Mouse (Mus musculus) stomach, postnatal 0 days (tissue): ENCODE measurements around the gene Mtf2. TPM values are rescaled to one million over a fixed set of nuclear protein-coding genes. Genes with fewer than 3 reads are reported as not detected.
A peak's percentile ranks its signal among the peaks of the same experiment; 100 is the strongest.

Source experiments
- ATAC-seq: fragments of 200-750 bp; cut with Nextera tagmentation; 2 replicates; pipeline ENCODE4 v1.8.0; 2017; ENCODE audit not compliant: low FRiP score, low TSS enrichment
- DNase-seq: peaks from one replicate; pipeline ENCODE4 v3.0.0-alpha.2; 2016; ENCODE audit warnings: low spot score
- H3K27ac ChIP-seq: fragments of 300-500 bp; sonication (generic); replicated peaks from 2 replicates; pipeline ENCODE4 v1.5.1; 2014; ENCODE audit warnings: mild to moderate bottlenecking, control low read depth
- H3K27me3 ChIP-seq: fragments of 300-500 bp; sonication (generic); 2 replicates; pipeline ENCODE4 v1.6.1; 2014; ENCODE audit warnings: low read length; ENCODE audit not compliant: control insufficient read depth, insufficient read depth
- H3K36me3 ChIP-seq: fragments of 300-500 bp; sonication (generic); 2 replicates; pipeline ENCODE4 v1.6.1; 2014; ENCODE audit warnings: low read length, mixed read lengths; ENCODE audit not compliant: control insufficient read depth, insufficient read depth
- H3K4me1 ChIP-seq: fragments of 300-500 bp; sonication (generic); replicated peaks from 2 replicates; pipeline ENCODE4 v1.6.1; 2014; ENCODE audit warnings: antibody characterized with exemption; ENCODE audit not compliant: control insufficient read depth, insufficient read depth
- H3K4me2 ChIP-seq: fragments of 300-500 bp; sonication (generic); replicated peaks from 2 replicates; pipeline ENCODE4 v1.6.1; 2014; ENCODE audit warnings: low read depth, mild to moderate bottlenecking, control low read depth, moderate library complexity
- H3K4me3 ChIP-seq: fragments of 300-500 bp; sonication (generic); 2 replicates; pipeline ENCODE4 v1.5.1; 2014; ENCODE audit warnings: low read depth, low read length, control low read depth
- H3K9ac ChIP-seq: fragments of 300-500 bp; sonication (generic); 2 replicates; pipeline ENCODE4 v1.6.1; 2014; ENCODE audit warnings: mild to moderate bottlenecking, low read length, control low read depth, mixed read lengths
- H3K9me3 ChIP-seq: fragments of 300-500 bp; sonication (generic); 2 replicates; pipeline ENCODE4 v1.6.1; 2016; ENCODE audit warnings: low read length; ENCODE audit not compliant: control insufficient read depth
- CTCF ChIP-seq: IDR thresholded peaks from 2 replicates; pipeline ENCODE4 v1.5.1; 2016; ENCODE audit warnings: antibody characterized with exemption, low read depth, mild to moderate bottlenecking, moderate library complexity
- EP300 ChIP-seq: optimal IDR thresholded peaks from 2 replicates; pipeline ENCODE3; 2016; ENCODE audit warnings: antibody characterized with exemption
- WGBS: fragments of 180-500 bp; shearing (Covaris S2); extraction: QIAGEN DNeasy Blood & Tissue Kit; methylation state at CpG from one replicate; pipeline ENCODE4 v1.1.7; 2014; 5-methylcytosine and 5-hydroxymethylcytosine counted together
- polyA plus RNA-seq: library from polyadenylated mRNA; unstranded; fragments of >200 nt; fragmentation: Nextera tagmentation; extraction: Ambion mirVana; gene quantifications from 2 replicates; pipeline ENCODE4 v1.2.1, GENCODE M21; 2015

The Mtf2 gene
- polyA plus RNA-seq, 1 experiment from 2014 or later, result 30.7 TPM

- H3K9me3 ChIP-seq, result no peaks in the 10 kb centered on the region
- no peaks in the 10 kb centered on the region; the same call in 1 of the 2 replicates for H3K36me3 ChIP-seq
- no peaks in the 10 kb centered on the region for H3K27me3 ChIP-seq
- H3K4me2 ChIP-seq, result peak overlapping the region; percentile 87
- peak; percentile 58 for DNase-seq
- H3K4me3 ChIP-seq, result peak overlapping the region; percentile 80
- no peak for TF ChIP-seq CTCF
- no peak for TF ChIP-seq EP300
- under 1% methylated on average over 32 of the region's 32 CpGs for WGBS
- peak overlapping the region; percentile 88 for H3K9ac ChIP-seq
- H3K4me1 ChIP-seq, result no peaks in the 10 kb centered on the region
- peak; percentile 48 for ATAC-seq
- peak overlapping the region; percentile 98 for H3K27ac ChIP-seq
These were observed 66.5 kb downstream of the Mtf2 start for GRCm38 (mm10) chr5:108131849-108132440.

GRCm38 (mm10) chr5:108132441-108133243 lies 67.2 kb downstream of the Mtf2 start, which contains the start of the genes Tmed5 and Ccdc18:
Tmed5 (minus strand) TSS chr5:108132620.
Ccdc18 (plus strand) TSS chr5:108132875.
- peak within 1 kb of the TSS; percentile 80 for H3K4me3 ChIP-seq
- TF ChIP-seq EP300 (no peak), CTCF (peak; percentile 70)
- whole genome bisulfite sequencing, result under 1% methylated on average over 62 of the region's 65 CpGs

GRCm38 (mm10) chr5:108152592-108152991 lies 87.1 kb downstream of the Mtf2 start:
- ATAC-seq (no peak), DNase-seq (no peak)
- H3K4me1 ChIP-seq, result no peaks in the 10 kb centered on the region
- WGBS, result 91% methylated on average over 1 of the region's 1 CpGs
- no peak overlapping the region for H3K9ac ChIP-seq
- TF ChIP-seq CTCF, result no peak
- TF ChIP-seq EP300, result no peak
- H3K36me3 ChIP-seq, result no peaks in the 10 kb centered on the region
- H3K4me3 ChIP-seq, result no peak overlapping the region
- H3K9me3 ChIP-seq, result no peaks in the 10 kb centered on the region
- no peaks in the 10 kb centered on the region for H3K27me3 ChIP-seq
- H3K27ac ChIP-seq, result no peak overlapping the region
- H3K4me2 ChIP-seq, result no peak overlapping the region

More at GRCm38 (mm10) chr5:108132441-108133243, 67.2 kb downstream of the Mtf2 start, which contains the start of the genes Tmed5 and Ccdc18:
- Histone ChIP-seq H3K9ac (peak within 1 kb of the TSS; percentile 88), H3K4me1 (no peaks in the 10 kb centered on the region), H3K27me3 (no peaks in the 10 kb centered on the region), H3K9me3 (no peaks in the 10 kb centered on the region), H3K4me2 (peak within 1 kb of the TSS; percentile 87), H3K27ac (peak within 1 kb of the TSS; percentile 98), H3K36me3 (no peaks in the 10 kb centered on the region)
- DNase-seq, result peak; percentile 98
- peak; percentile 100 for ATAC-seq

Other genes starting within 250 kb of the Mtf2 start
- not detected in 2 replicates for gene Ube2d2b, start 235.6 kb upstream of the Mtf2 start, polyA plus RNA-seq
- gene Evi5, start 190.6 kb upstream of the Mtf2 start, polyA plus RNA-seq, result 39.5 and 39.7 TPM in 2 replicates
- gene Rpl5, start 165.2 kb upstream of the Mtf2 start, polyA plus RNA-seq, result 35.7 and 36.1 TPM in 2 replicates
- gene Fam69a, start 78.6 kb upstream of the Mtf2 start, polyA plus RNA-seq, result 15.5 and 16.3 TPM in 2 replicates
- 51.6 and 58.5 TPM in 2 replicates for gene Tmed5, start 66.9 kb downstream of the Mtf2 start, polyA plus RNA-seq
- 2.5 and 2.7 TPM in 2 replicates for gene Ccdc18, start 67.2 kb downstream of the Mtf2 start, polyA plus RNA-seq
- 27.6 and 27.9 TPM in 2 replicates for gene Dr1, start 203.2 kb downstream of the Mtf2 start, polyA plus RNA-seq
- gene Pigg, start 246.9 kb downstream of the Mtf2 start, polyA plus RNA-seq, result 3.7 and 4.2 TPM in 2 replicates